Mouse (Mus musculus): ENCODE results near the gene Flnb. TPM values are rescaled to one million over a fixed set of nuclear protein-coding genes. Genes with fewer than 3 reads are reported as not detected.

Flnb gene
- total and polyA plus RNA-seq, 3 experiments, result 29.5 to 74.0 (median 61.6) TPM

- Histone ChIP-seq H3K27ac (ENCODE audit: insufficient read depth, low read depth) (no peak overlapping the region), H3K79me2 (replicated peaks; ENCODE audit: control insufficient read depth, extremely low read depth, insufficient read depth, poor library complexity, severe bottlenecking) (no peaks in the 10 kb centered on the region), H3K4me2 (ENCODE audit: insufficient read depth, low read depth, poor library complexity, severe bottlenecking) (no peak overlapping the region), H3K9ac (ENCODE audit: insufficient read depth, low read depth) (no peak overlapping the region), H3K9me3 (replicated peaks; ENCODE audit: low read length) (no peaks in the 10 kb centered on the region), H3K4me3 (replicated peaks in 1 of 3; ENCODE audit: low read depth in 2 of 3, low read length in 2 of 3, poor library complexity in 1 of 3) (no peak overlapping the region), H3K36me3 (replicated peaks in 1 of 2; ENCODE audit: control insufficient read depth in 1 of 2, insufficient read depth in 1 of 2, low read length in 1 of 2) (peaks cover 76 to 99% of the 10 kb centered on the region in 2 experiments), H3K27me3 (replicated peaks) (no peaks in the 10 kb centered on the region), H3K4me1 (ENCODE audit: control insufficient read depth in 1 of 2, insufficient read depth in 2 of 2) (peaks cover 4 to 15% of the 10 kb centered on the region in 2 experiments; a peak in 3 of 4 replicates)
- in situ Hi-C loops (cut with MboI; ENCODE audit: low pct_ligation_motif_present, low pct_unique_long_range_greater_than_20kb, low sequenced_read_pairs), result loop anchor here (10.0 kb wide), 1 partner anchor 119 kb away; the partner anchor contains the start of gene Flnb
- no peak for DNase-seq (ENCODE audit: extremely low read depth)
- TF ChIP-seq USF2 (conservative IDR thresholded peaks at IDR 0.05; ENCODE audit: low read depth, low read length) (no peak), EP300 (IDR thresholded peaks at IDR 0.05; ENCODE audit: low read length) (no peak), USF1 (IDR thresholded peaks at IDR 0.05; ENCODE audit: low read depth, low read length) (no peak), TBP (conservative IDR thresholded peaks at IDR 0.05; ENCODE audit: low read depth, low read length) (no peak), MAX (IDR thresholded peaks at IDR 0.05; ENCODE audit: low read length) (no peak), CHD2 (IDR thresholded peaks at IDR 0.05; ENCODE audit: low read length) (no peak)
- dilution Hi-C loops (cut with MboI; ENCODE audit: extremely low pct_ligation_motif_present, extremely low pct_unique_long_range_greater_than_20kb, low sequenced_read_pairs), result no loop called here
These were observed 116.4 kb downstream of the Flnb start for GRCm38 (mm10) chr14:7934166-7934565.

GRCm38 (mm10) chr14:7937052-7937630 is 119.4 kb downstream of the Flnb start:
- Histone ChIP-seq H3K27ac (ENCODE audit: insufficient read depth, low read depth) (no peak overlapping the region), H3K4me1 (ENCODE audit: control insufficient read depth in 1 of 2, insufficient read depth in 2 of 2) (peaks cover 4 to 15% of the 10 kb centered on the region in 2 experiments; a peak in 3 of 4 replicates), H3K36me3 (replicated peaks in 1 of 2; ENCODE audit: control insufficient read depth in 1 of 2, insufficient read depth in 1 of 2, low read length in 1 of 2) (peaks cover 66 to 99% of the 10 kb centered on the region in 2 experiments), H3K4me3 (replicated peaks in 1 of 3; ENCODE audit: low read depth in 2 of 3, low read length in 2 of 3, poor library complexity in 1 of 3) (no peak overlapping the region), H3K27me3 (replicated peaks) (no peaks in the 10 kb centered on the region), H3K9me3 (replicated peaks; ENCODE audit: low read length) (no peaks in the 10 kb centered on the region), H3K9ac (ENCODE audit: insufficient read depth, low read depth) (no peak overlapping the region), H3K4me2 (ENCODE audit: insufficient read depth, low read depth, poor library complexity, severe bottlenecking) (no peak overlapping the region), H3K79me2 (replicated peaks; ENCODE audit: control insufficient read depth, extremely low read depth, insufficient read depth, poor library complexity, severe bottlenecking) (no peaks in the 10 kb centered on the region)
- no peak for TF ChIP-seq CHD1 (IDR thresholded peaks at IDR 0.05; ENCODE audit: low read depth, low read length)
- TF ChIP-seq NELFE (IDR thresholded peaks at IDR 0.05; ENCODE audit: low read depth, low read length), result no peak
- TF ChIP-seq SMC3 (IDR thresholded peaks at IDR 0.05; ENCODE audit: low read depth, low read length), result peak; percentile 9; the same call in 1 of the 2 replicates
- no peak; the same call in 1 of the 2 replicates for TF ChIP-seq RAD21 (IDR thresholded peaks at IDR 0.05; ENCODE audit: low read depth, low read length)
- TF ChIP-seq JUND (conservative IDR thresholded peaks at IDR 0.05; ENCODE audit: low read depth, low read length), result no peak
- no peak for TF ChIP-seq EP300 (IDR thresholded peaks at IDR 0.05; ENCODE audit: low read length)
- TF ChIP-seq CHD2 (IDR thresholded peaks at IDR 0.05; ENCODE audit: low read length), result no peak
- TF ChIP-seq CTCF (conservative IDR thresholded peaks at IDR 0.05 in 1 of 2, IDR thresholded peaks at IDR 0.05 in 1 of 2; ENCODE audit: low read depth in 2 of 2, low read length in 2 of 2), result peak in 1 of 2 experiments; percentile 47; a peak in 2 of 4 replicates
- no peak for TF ChIP-seq MAZ (IDR thresholded peaks at IDR 0.05; ENCODE audit: low read depth, low read length)
- no peak for TF ChIP-seq RCOR1 (conservative IDR thresholded peaks at IDR 0.05; ENCODE audit: low read depth, low read length)
- no peak for DNase-seq (ENCODE audit: extremely low read depth)
- dilution Hi-C loops (cut with MboI; ENCODE audit: extremely low pct_ligation_motif_present, extremely low pct_unique_long_range_greater_than_20kb, low sequenced_read_pairs) (no loop called here), in situ Hi-C loops (cut with MboI; ENCODE audit: low pct_ligation_motif_present, low pct_unique_long_range_greater_than_20kb, low sequenced_read_pairs) (loop anchor here (10.0 kb wide), 1 partner anchor 122 kb away; the partner anchor contains the start of gene Flnb)
